Mouse (Mus musculus): Measurements from ENCODE around the gene Ugt1a7c. TPM values are rescaled to one million over a fixed set of nuclear protein-coding genes. Genes with fewer than 3 reads are reported as not detected.

Gene Ugt1a7c
- total RNA-seq, 1 experiment from 2014 or later, result 85.9 TPM

DNA sequence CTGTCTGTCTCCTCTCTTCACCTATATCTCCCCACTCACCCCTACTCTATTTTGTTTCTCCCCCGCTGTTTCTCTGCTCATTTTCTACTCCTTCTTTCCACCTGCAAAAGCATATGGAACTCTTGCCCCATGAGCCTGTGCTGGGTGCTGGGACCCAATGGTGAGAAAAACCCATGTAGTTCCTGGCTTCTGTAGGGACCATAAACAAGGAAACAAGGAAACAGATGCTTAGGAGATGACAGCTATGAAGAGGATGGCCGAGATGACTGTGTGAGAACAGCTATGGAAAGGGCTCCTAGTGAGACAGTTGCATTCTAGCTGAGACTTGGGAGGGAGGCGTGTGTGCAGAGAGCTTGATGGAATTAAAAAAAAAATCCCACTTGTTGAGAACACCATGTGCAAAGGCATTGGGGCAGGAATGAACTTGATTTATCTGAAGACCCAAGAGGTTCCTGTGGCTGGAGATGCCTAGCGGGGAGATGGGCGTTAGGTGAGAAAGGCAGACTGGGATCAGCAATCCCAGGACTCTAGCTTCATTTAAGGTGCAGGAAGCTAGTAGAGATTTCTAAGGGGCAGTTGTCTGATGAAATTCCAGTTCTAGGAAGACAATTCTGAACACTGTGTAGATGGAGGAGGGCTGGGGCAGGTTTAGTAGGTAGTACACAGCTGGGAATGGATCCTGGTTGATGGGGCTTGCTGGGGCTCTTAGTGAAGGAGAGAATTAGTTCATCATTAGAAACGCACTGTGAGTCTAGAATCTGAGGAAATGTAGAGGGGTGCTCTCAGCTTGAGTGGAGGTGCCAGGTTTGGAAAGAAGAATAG is 136.3 kb downstream of the Ugt1a7c start:
- ATAC-seq (replicated peaks; ENCODE audit: insufficient number of reproducible peaks, low FRiP score, low TSS enrichment, poor library complexity, severe bottlenecking), result no peak

DNA sequence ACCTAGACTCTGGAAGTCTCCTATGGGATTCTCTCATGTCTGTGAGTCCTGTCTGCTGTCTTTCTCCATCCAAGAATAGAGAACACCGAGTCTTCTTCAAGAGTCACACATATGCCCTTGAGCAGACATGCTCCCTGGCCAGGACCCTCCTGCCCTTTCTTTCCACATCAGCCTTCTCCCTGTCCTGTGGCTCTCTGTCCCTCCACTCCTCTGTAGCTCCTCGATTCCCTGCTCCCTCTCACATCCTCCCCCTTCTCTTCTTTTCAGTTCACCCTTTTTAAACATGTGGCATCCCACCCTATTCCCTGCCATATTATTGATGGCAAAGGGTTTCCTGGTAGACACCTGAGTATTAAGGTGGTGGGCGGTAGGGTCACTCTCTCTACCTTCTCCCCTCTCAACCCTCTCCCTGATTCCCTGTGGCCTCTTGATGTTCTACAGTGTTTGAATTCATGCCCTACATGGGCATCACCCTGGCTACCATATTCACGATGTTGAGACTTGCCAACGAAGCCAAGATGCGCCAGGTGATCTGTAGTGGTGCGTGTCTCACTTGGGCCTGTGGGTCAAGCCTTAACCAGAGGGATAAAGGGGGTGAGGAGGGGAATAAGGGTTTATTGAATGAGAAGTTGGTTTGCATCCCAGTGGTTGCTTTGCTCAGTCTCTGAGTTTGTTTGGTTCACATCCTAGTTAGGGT is 137.1 kb downstream of the Ugt1a7c start:
- ATAC-seq (replicated peaks; ENCODE audit: insufficient number of reproducible peaks, low FRiP score, low TSS enrichment, poor library complexity, severe bottlenecking), result no peak

- ATAC-seq (replicated peaks; ENCODE audit: insufficient number of reproducible peaks, low FRiP score, low TSS enrichment, poor library complexity, severe bottlenecking), result no peak
Measured at GRCm38 (mm10) chr1:88232664-88233380, 138.0 kb downstream of the Ugt1a7c start.

DNA sequence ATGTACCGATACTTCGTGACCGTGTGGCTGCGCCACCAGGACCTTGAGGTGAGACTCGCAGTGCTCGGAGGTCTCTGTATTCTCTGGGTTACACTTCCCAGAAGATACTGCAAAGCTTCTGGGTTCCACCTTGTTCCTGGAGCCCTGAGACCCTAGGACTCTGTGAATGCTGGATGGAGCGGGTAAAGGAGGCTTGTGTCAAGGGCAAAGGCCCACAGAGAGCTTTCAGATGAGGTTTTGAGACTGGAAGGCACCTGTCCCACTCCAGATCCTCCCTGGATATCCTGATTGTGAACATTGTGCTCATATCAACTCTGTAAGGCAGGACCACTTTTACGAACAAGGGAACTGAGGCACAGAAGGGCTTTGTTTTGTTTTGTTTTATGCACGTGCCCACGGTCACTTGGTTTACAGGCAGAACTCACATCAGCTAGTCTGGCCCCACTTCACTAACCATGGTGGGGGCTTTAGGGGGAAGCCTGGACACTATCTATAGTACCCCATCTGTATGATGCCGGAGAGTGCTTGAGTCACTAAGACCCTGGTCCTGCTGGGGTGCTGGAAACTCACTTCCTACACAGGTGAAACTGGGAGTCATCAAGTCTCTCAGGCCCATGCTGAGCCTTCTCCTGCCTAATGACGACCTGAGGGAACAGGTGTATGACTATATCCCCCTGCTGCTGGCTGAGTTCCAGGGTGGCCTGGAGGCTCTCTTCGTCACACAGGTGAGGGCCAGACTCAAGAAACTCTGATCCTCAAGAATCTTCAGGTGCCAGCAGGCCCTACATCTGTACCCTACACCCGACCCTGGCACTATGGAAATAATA is 138.8 kb downstream of the Ugt1a7c start:
- ATAC-seq (replicated peaks; ENCODE audit: insufficient number of reproducible peaks, low FRiP score, low TSS enrichment, poor library complexity, severe bottlenecking), result no peak

GRCm38 (mm10) chr1:88234248-88234610 is 139.4 kb downstream of the Ugt1a7c start:
- ATAC-seq (replicated peaks; ENCODE audit: insufficient number of reproducible peaks, low FRiP score, low TSS enrichment, poor library complexity, severe bottlenecking), result no peak

DNA sequence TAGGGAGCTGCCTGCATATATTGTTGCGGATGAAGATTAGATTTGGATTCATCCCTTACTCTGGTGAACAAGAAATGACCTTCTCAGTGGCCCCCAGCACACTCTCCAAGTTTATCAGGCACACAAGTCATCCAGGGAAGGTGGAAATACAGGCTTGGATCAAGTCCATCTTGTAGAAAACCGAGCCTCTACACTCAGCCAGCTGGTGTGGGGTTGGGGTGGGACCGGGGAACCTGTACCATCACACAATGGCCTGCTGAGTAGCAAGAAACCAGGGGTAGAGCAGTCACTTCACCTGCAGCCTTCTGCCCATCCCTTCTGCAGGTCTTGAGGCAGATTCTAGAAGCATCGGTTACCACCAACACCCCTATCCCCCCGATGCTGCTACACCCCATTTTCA is 139.8 kb downstream of the Ugt1a7c start:
- no peak for ATAC-seq (replicated peaks; ENCODE audit: insufficient number of reproducible peaks, low FRiP score, low TSS enrichment, poor library complexity, severe bottlenecking)

DNA sequence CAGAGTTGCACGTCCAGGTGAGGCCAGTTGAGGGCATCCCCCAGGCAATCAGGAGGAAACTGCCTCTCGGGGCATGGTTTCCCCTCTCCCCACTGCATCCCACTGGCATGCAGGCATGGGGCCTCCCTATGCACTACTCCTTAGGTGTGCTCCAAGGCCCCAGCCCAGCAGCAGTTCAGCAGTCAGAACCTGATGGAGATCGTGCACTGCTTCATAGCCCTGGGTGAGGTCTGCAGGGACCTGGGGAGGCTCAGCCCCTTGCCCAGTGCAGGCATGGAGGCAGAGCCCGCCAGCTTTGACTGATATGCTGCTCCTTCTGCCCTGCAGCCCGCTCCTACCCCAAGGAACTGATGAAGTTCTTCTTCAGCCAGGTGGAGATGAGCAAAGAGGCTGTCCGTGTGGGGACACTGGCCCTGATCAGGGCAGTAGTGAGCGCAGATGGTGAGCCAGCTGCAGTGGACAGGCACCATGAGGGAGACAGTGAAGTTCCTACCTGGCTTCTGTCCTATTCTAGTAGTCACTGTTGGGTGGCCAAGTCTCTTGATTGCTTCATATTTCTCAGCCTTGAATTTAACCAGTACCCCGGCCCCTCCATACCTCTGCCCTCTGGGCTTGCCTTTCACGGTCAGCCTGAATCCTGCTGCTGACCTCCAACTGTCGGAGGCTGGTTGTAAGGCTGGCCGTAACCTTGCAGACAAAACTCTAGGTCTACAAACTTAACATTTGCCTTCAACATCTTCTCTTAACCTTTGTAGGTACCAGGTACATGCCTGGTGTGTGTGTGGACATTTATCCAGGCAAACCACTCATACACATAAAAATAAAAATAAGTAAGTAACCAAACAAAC is 140.4 kb downstream of the Ugt1a7c start:
- no peak for ATAC-seq (replicated peaks; ENCODE audit: insufficient number of reproducible peaks, low FRiP score, low TSS enrichment, poor library complexity, severe bottlenecking)

GRCm38 (mm10) chr1:88235894-88236415 is 141.1 kb downstream of the Ugt1a7c start:
- no peak for ATAC-seq (replicated peaks; ENCODE audit: insufficient number of reproducible peaks, low FRiP score, low TSS enrichment, poor library complexity, severe bottlenecking)

GRCm38 (mm10) chr1:88237311-88237710 is 142.4 kb downstream of the Ugt1a7c start:
- ATAC-seq (replicated peaks; ENCODE audit: insufficient number of reproducible peaks, low FRiP score, low TSS enrichment, poor library complexity, severe bottlenecking), result no peak

GRCm38 (mm10) chr1:88238771-88239170 is 143.9 kb downstream of the Ugt1a7c start:
- ATAC-seq (replicated peaks; ENCODE audit: insufficient number of reproducible peaks, low FRiP score, low TSS enrichment, poor library complexity, severe bottlenecking), result no peak

- no peak for ATAC-seq (replicated peaks; ENCODE audit: insufficient number of reproducible peaks, low FRiP score, low TSS enrichment, poor library complexity, severe bottlenecking)
Measured at GRCm38 (mm10) chr1:88240072-88240471, 145.2 kb downstream of the Ugt1a7c start.

DNA sequence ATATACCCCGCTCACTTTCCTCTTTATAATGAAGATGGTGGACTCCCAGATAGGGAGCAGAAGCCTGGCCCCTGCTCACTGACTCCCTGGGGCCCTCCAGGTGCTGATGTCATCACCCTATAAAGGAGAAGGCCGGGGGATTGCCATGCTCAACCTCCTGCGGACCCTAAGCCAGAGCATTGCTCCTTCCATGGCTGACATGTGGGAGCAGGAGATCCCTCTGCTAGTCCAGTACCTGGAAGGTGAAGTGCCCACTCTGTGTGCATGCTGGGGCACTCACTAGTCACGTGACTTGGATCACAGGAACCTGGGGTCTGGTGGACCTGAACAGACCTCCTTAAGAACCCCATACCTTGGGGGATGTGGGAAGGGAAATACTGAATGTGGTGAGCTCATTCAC is 145.7 kb downstream of the Ugt1a7c start:
- ATAC-seq (replicated peaks; ENCODE audit: insufficient number of reproducible peaks, low FRiP score, low TSS enrichment, poor library complexity, severe bottlenecking), result no peak

DNA sequence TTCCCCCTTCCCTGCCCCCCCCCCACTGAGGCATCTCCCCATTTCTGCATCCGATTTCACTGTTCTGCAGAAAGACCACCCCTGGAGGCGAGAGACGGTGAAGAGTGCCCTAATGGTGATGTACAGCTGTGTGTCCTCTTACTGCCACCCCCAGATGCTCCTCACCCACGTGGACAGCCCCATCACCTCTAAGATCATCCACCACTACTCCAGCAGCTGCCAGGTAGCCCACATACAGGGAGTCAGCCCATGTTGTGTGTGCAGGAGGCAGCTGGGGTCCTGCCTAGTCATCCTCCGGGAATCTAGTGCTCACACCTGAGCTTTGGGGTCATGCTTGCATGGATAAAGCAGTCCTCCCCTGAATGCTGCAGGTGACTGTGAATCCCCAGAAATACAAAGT is 149.0 kb downstream of the Ugt1a7c start:
- ATAC-seq (replicated peaks; ENCODE audit: insufficient number of reproducible peaks, low FRiP score, low TSS enrichment, poor library complexity, severe bottlenecking), result no peak

DNA sequence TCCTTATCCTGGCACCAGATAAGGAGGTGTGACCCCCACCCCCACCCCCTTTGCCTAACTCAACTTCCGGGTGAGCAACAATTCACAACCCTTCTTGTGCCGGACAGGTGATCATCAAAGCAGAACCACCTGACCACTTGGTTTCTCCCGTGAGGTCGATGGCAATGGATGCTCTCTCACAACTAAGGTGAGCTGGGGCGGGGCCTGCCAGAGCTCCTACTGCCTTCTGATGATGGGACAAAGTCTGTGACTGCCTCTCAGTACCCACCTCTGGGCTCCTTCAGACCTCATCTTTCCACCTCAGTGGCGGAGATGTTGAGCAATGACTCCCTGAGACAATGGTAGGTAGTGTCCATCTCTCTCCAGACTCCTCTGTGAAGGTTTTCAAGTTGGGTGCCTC is 151.0 kb downstream of the Ugt1a7c start:
- ATAC-seq (replicated peaks; ENCODE audit: insufficient number of reproducible peaks, low FRiP score, low TSS enrichment, poor library complexity, severe bottlenecking), result no peak

GRCm38 (mm10) chr1:88246386-88246785 is 151.5 kb downstream of the Ugt1a7c start:
- ATAC-seq (replicated peaks; ENCODE audit: insufficient number of reproducible peaks, low FRiP score, low TSS enrichment, poor library complexity, severe bottlenecking), result no peak

DNA sequence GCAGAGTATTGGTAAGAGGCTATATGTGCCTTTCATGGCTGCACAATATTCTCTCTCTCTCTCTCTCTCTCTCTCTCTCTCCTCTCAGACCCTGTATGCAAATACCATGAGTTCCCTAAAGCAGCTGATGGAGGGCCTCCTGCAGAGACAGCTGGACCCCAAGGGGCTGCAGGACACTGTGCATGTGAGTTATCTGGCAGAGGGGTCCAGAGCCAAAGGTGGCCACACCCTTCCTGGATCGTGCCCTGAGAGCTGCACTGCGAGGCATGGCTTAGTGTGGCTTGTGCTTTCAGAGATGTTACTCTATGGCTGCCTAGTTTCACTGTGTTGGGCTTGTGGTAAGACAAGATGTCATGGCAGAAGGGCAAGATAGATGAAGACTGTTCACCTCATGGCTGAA is 152.8 kb downstream of the Ugt1a7c start:
- ATAC-seq (replicated peaks; ENCODE audit: insufficient number of reproducible peaks, low FRiP score, low TSS enrichment, poor library complexity, severe bottlenecking), result no peak

DNA sequence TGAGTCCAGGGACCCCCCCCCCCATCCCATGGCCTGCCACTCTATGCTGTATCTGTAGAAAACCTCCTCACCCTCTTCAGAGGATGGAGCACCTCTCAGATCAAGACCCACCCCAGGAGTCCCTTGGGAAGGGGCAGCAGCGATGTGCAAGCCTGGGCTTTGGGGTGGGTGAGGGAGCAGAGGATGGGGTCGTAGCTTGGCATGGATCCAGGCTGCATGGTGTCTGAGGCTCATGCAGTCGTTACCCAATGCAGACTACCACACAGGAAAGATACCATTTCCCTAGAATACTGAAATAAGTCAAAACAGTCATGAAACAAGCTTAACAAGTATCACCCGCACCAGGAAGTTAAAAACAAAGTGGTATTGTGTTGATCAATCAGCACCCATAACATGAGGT is 153.8 kb downstream of the Ugt1a7c start:
- ATAC-seq (replicated peaks; ENCODE audit: insufficient number of reproducible peaks, low FRiP score, low TSS enrichment, poor library complexity, severe bottlenecking), result no peak

DNA sequence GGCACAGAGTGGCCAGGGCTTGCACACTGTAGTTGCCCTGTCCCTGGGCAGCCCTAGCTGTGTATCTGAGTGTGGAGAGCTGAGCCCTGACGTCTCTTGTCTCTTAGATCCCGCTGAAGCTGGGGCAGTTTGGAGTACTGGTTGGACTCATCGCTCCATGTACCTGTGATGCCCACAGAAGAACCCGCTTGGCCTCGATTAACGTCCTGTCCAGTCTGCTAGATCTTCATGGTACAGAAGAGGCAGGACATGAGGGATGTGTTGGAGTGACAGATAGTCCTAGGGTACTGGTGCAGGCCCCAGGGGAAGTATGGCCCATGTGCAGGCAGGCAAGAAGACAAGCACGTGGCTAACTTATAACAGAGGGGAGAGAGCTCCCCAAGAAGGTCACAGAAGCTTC is 154.7 kb downstream of the Ugt1a7c start:
- ATAC-seq (replicated peaks; ENCODE audit: insufficient number of reproducible peaks, low FRiP score, low TSS enrichment, poor library complexity, severe bottlenecking), result no peak
